Mouse (Mus musculus): ENCODE data around the gene Nes. TPM values are rescaled to one million over a fixed set of nuclear protein-coding genes. Genes with fewer than 3 reads are reported as not detected.

The Nes gene
- polyA plus RNA-seq, 1 experiment, result 3.4 TPM

DNA sequence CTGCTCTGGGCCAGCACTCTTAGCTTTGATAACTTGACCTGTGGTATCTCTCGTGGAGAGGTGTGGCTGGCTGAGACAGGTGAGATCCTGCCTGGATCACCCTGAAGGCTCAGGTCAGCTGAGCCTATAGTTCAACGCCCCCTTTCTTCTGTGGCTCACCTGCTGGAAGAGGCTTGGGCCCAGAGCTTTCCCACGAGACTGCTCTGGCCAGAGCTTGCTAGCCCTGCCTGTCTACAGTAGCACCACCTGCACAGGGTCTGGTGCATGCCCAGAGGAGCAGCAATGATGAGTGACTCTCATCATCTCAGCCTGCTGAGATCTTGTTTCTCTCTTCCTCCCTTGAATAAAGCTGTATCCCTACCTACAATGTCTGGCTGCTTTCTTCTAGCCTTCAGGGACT, 9.2 kb downstream of the Nes start:
- Histone ChIP-seq H3K27ac (ENCODE audit: insufficient read depth, low read length) (no peak overlapping the region), H3K4me1 (ENCODE audit: control insufficient read depth, insufficient read depth, low read length) (no peaks in the 10 kb centered on the region), H3K4me3 (replicated peaks; ENCODE audit: insufficient read depth, low read depth, low read length) (no peak overlapping the region), H3K27me3 (ENCODE audit: control insufficient read depth, insufficient read depth, low read length) (no peaks in the 10 kb centered on the region)
- 64% methylated on average over 3 of the region's 3 CpGs for WGBS
- no peak for DNase-seq
- TF ChIP-seq CTCF (IDR thresholded peaks at IDR 0.05; ENCODE audit: borderline replicate concordance, insufficient read depth, low read depth, low read length) (no peak), POLR2A (IDR thresholded peaks at IDR 0.05; ENCODE audit: borderline replicate concordance, insufficient read depth, low read length) (no peak)

DNA sequence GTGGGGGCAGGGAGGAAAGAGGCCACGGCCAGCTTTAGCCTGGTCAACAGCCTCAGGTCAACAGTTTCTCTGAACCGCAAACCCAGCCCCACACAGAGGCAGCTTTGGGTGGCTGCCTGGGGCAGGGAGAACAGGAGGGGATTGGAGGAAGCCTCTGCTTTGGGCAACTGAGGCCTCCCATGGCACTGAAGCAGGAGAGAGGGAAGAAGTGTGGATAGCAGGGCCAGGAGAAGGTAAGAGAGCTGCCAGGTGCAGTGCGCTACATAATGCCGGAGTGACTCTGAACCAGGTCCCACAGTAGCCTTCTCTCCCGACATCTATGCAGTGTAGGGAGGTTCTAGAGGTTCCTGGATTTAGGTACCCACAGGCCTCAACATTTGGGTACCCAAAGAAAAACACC, 9.8 kb downstream of the Nes start:
- 75% methylated on average over 5 of the region's 5 CpGs for WGBS
- Histone ChIP-seq H3K27ac (ENCODE audit: insufficient read depth, low read length) (no peak overlapping the region), H3K27me3 (ENCODE audit: control insufficient read depth, insufficient read depth, low read length) (no peaks in the 10 kb centered on the region), H3K4me1 (ENCODE audit: control insufficient read depth, insufficient read depth, low read length) (0 out of 2 replicates have a peak, but pooled peaks cover 2% of the 10 kb centered on the region), H3K4me3 (replicated peaks; ENCODE audit: insufficient read depth, low read depth, low read length) (no peak overlapping the region)
- no peak for DNase-seq
- no peak for TF ChIP-seq CTCF (IDR thresholded peaks at IDR 0.05; ENCODE audit: borderline replicate concordance, insufficient read depth, low read depth, low read length)
- no peak for TF ChIP-seq POLR2A (IDR thresholded peaks at IDR 0.05; ENCODE audit: borderline replicate concordance, insufficient read depth, low read length)

DNA sequence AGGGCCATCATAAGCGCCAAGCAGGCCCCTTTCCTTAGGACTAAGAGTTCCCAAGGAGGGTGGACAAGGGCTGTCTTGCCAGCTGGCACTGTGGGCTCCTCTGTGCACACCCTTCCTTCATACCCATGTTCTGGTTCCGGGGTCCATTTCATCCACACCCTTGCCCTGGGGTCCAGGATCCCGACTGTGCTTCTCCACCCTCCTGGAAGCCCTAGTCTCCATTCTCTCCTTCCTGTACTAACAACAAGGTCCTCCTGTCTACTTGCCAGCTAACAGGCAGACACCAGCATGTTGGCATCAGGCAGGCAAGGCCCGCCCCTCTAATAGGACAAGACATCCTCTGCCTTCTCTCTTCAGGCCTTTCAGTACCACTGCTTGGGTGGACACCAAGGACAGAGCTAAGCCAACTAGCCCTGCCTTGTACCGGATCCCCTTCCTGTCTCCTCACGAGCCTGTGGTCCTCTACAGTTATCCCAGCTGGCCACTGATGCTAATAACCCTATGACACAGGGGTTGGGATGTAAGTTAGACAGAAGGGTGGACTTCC, 10.4 kb downstream of the Nes start:
- WGBS, result 67% methylated on average over 6 of the region's 6 CpGs
- Histone ChIP-seq H3K4me1 (ENCODE audit: control insufficient read depth, insufficient read depth, low read length) (0 out of 2 replicates have a peak, but pooled peaks cover 3% of the 10 kb centered on the region), H3K27ac (ENCODE audit: insufficient read depth, low read length) (no peak overlapping the region), H3K4me3 (replicated peaks; ENCODE audit: insufficient read depth, low read depth, low read length) (no peak overlapping the region), H3K27me3 (ENCODE audit: control insufficient read depth, insufficient read depth, low read length) (no peaks in the 10 kb centered on the region)
- no peak for DNase-seq
- no peak for TF ChIP-seq POLR2A (IDR thresholded peaks at IDR 0.05; ENCODE audit: borderline replicate concordance, insufficient read depth, low read length)
- TF ChIP-seq CTCF (IDR thresholded peaks at IDR 0.05; ENCODE audit: borderline replicate concordance, insufficient read depth, low read depth, low read length), result no peak

DNA sequence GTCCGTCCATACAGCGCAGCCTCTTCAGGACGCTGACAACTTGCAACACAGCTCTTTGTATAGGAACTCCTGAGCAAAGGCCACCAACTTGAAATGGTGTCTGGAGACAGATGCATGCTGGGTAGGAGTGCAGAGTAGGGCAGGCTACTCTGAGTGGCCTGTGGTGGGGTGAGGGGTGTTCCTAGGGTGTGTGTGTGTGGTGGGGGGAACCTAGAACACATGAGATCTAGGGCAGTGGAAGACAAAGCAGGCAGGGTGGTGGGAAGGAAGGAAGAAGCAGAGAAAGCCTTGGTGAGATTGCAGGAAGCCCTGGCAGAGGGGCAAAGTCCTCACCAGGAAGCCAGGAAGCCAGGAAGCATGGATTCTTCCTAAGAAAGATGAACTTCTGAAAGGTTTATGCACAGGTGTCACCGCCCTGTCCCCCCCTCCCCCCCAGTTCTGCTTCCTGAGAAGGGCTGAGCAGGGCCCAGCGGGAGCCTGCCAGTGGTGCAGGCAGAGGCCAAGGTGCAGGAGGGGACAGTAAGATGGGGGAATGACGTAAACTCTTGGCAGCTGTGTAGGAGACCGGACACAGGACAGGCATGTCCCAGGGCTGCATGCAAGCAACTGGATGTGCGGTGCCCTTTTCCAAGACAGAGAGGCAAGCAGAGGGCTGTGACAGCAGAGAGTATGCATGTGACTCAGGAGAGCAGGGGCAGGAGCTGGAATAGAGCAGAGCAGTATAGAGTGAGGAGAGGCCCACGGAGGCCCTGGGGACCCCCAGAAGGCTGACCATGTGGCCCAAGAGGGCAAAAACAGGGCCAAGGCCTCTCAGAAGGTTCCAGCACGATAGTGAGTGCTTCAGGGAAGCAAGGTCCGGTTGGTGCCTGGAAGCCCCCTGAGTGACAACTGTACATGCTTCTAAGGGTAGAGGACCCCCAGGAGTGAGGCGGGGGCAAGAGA, 11.3 kb downstream of the Nes start:
- H3K27ac ChIP-seq (ENCODE audit: insufficient read depth, low read length), result no peak overlapping the region
- no peak overlapping the region for H3K4me3 ChIP-seq (replicated peaks; ENCODE audit: insufficient read depth, low read depth, low read length)
- peaks cover 9% of the 10 kb centered on the region; the same call in 1 of the 2 replicates for H3K4me1 ChIP-seq (ENCODE audit: control insufficient read depth, insufficient read depth, low read length)
- no peaks in the 10 kb centered on the region for H3K27me3 ChIP-seq (ENCODE audit: control insufficient read depth, insufficient read depth, low read length)
- DNase-seq, result no peak
- WGBS, result 51% methylated on average over 12 of the region's 12 CpGs
- no peak for TF ChIP-seq POLR2A (IDR thresholded peaks at IDR 0.05; ENCODE audit: borderline replicate concordance, insufficient read depth, low read length)

DNA sequence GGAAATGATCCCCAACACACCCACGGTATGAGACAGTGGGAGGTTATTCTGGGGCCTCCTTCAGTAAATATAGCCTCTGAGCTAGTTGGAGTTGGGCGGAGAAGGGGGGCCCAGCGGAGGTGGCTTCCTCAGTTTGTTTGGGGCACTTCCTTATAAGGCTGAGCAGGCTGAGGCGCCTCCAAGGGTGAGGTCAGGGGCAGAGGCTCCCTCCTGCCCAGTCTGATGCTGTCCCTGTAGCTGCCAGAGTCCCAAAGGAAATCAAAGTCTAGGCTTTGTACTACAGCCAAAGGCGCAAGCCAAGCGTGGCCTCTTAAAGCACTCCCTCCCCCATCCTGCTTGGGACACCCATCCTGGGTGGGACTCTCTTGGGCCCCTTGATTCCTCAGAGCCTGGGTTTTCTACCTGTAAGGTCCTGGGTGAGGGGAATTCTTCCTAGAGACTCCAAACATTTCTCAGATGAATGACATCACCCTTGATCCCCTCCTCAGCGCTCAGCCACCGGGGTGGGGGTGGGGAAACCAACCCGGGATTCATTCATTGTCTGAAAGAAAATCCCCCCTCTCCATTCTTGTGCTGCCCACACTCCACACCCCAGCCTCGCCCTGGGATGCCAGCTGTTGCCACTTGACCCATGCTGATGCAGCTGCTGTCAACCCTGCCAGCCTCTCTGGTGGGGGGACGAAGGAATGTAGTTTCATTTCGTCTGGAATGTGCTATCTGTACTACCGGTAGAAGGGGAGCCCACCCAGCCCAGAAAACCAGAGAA, 12.1 kb downstream of the Nes start:
- no peak for TF ChIP-seq POLR2A (IDR thresholded peaks at IDR 0.05; ENCODE audit: borderline replicate concordance, insufficient read depth, low read length)
- no peak for TF ChIP-seq CTCF (IDR thresholded peaks at IDR 0.05; ENCODE audit: borderline replicate concordance, insufficient read depth, low read depth, low read length)
- H3K4me3 ChIP-seq (replicated peaks; ENCODE audit: insufficient read depth, low read depth, low read length), result no peak overlapping the region
- H3K27ac ChIP-seq (ENCODE audit: insufficient read depth, low read length), result no peak overlapping the region
- DNase-seq, result no peak
- H3K4me1 ChIP-seq (ENCODE audit: control insufficient read depth, insufficient read depth, low read length), result peaks cover 11% of the 10 kb centered on the region
- H3K27me3 ChIP-seq (ENCODE audit: control insufficient read depth, insufficient read depth, low read length), result no peaks in the 10 kb centered on the region
- 25% methylated on average over 13 of the region's 13 CpGs for WGBS

DNA sequence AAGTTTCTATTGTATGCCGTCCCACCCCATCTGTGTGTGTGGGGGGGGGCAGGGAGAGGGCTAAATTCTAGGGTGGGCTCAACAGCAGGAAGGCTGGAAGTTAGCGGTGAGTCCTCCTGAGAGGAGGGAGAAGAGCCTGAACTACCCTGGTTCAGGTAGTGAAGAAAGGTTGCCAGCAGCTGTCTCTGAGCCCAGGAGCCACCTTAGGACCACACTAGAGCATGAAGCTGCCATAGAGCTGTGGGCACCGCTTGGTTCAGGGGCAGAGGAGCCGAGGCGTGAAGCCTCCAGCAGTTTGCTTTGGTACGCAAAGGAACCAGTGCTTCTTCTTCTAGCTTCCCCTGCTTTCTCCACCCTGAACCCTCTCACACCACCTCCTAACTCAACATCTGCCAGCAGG, 12.7 kb downstream of the Nes start:
- DNase-seq, result no peak
- no peak overlapping the region for H3K27ac ChIP-seq (ENCODE audit: insufficient read depth, low read length)
- peaks cover 11% of the 10 kb centered on the region for H3K4me1 ChIP-seq (ENCODE audit: control insufficient read depth, insufficient read depth, low read length)
- TF ChIP-seq CTCF (IDR thresholded peaks at IDR 0.05; ENCODE audit: borderline replicate concordance, insufficient read depth, low read depth, low read length), result no peak
- no peak for TF ChIP-seq POLR2A (IDR thresholded peaks at IDR 0.05; ENCODE audit: borderline replicate concordance, insufficient read depth, low read length)
- WGBS, result 58% methylated on average over 6 of the region's 6 CpGs
- H3K27me3 ChIP-seq (ENCODE audit: control insufficient read depth, insufficient read depth, low read length), result no peaks in the 10 kb centered on the region
- H3K4me3 ChIP-seq (replicated peaks; ENCODE audit: insufficient read depth, low read depth, low read length), result no peak overlapping the region

DNA sequence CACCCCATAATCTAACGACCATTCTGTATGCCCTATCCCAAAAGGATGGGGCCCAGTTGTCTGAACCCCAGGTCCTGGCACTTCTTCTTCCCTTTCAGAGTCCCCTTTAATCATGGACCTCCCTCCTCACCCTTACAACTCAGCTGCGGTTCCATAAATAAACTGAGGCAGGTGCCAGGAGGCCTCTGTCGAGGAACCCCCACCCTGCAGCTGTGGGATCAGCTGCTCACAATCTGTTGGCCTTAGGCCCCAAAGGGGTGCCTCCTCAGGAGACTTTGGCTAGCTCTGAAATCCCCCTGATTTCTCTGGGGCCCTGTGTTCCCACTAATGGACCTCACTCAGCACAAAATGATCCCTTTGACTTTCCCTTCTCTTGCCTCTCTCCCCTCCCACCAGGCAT, 13.2 kb downstream of the Nes start:
- no peak for DNase-seq
- Histone ChIP-seq H3K4me3 (replicated peaks; ENCODE audit: insufficient read depth, low read depth, low read length) (no peak overlapping the region), H3K27ac (ENCODE audit: insufficient read depth, low read length) (no peak overlapping the region), H3K27me3 (ENCODE audit: control insufficient read depth, insufficient read depth, low read length) (no peaks in the 10 kb centered on the region), H3K4me1 (ENCODE audit: control insufficient read depth, insufficient read depth, low read length) (peaks cover 11% of the 10 kb centered on the region)
- no peak for TF ChIP-seq CTCF (IDR thresholded peaks at IDR 0.05; ENCODE audit: borderline replicate concordance, insufficient read depth, low read depth, low read length)
- 46% methylated on average over 3 of the region's 3 CpGs for WGBS

Data from cerebellum, adult 2 months (tissue).